Mouse (Mus musculus): ENCODE measurements around the gene Magi1. TPM values are rescaled to one million over a fixed set of nuclear protein-coding genes. Genes with fewer than 3 reads are reported as not detected.
A peak's percentile ranks its signal among the peaks of the same experiment; 100 is the strongest.

Magi1 gene
- polyA plus RNA-seq, 1 experiment from 2014 or later, result 25.3 TPM

DNA sequence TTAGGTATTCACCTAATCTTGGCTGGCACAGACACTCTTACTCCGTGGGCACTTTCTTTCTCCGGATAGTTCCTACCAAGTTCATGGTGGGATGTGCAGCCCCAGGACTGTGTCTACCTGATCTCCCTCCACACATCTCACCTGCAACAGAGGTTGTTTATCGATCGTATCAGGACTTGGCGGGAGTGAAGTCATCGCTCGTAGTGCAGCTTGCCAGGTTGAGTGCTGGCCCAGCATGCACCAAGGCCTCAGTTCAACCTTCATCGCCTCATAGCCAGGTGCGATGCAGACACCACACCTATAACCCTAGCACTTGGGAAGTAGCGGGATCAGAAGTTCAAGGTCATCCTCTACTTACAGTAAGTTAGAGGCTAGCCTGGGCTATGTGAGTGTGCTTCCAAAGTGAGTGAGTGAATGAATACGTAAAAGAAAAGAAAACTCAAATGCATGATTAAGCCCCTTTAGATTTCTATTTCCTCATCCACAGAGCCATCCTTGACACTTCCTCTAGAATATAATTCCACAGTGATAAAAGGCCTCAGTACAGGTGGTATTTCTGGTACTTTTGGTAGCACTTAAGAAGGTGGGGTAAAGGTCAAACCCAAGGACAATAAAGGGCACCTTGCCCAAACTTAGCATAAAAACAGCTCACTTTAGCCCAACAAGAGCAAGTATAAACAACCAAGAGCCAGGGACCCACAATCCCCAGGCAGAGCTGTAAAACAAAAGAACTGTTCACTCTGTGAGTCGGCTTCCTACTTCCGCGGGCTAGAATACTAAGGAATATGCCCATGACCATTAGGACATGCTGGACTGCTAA is 103.2 kb downstream of the Magi1 start:
- no peak overlapping the region for H3K4me2 ChIP-seq (replicated peaks)
- ATAC-seq (ENCODE audit: low FRiP score), result no peak
- DNase-seq (ENCODE audit: low spot score), result no peak

DNA sequence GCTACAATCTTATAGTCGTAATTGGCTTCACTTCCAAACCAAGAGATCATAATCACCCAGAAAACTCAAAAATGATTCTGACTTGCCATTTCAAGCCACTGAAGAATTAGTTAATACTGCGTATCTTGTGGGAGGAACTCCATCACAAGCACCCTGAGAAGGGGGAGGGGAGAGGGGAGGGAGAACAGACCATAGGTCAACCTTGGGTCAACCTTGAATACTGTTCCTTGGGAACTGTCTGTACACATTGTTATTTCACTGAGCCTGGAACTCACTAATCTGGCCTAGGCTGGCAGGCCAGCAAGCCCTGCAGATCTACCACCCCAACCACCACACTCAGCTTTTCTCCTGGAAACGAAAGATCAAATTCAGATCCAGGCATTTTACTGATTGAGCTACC is 106.2 kb downstream of the Magi1 start:
- no peak overlapping the region for H3K27ac ChIP-seq
- no peak for DNase-seq (ENCODE audit: low spot score)
- H3K4me1 ChIP-seq (replicated peaks; ENCODE audit: control insufficient read depth, insufficient read depth, low read length), result 0 out of 2 replicates have a peak, but pooled peaks cover 13% of the 10 kb centered on the region
- WGBS, result 62% methylated on average over 3 of the region's 3 CpGs
- H3K9ac ChIP-seq, result no peak overlapping the region
- no peak for ATAC-seq (ENCODE audit: low FRiP score)
- H3K9me3 ChIP-seq (ENCODE audit: control insufficient read depth, low read length), result no peaks in the 10 kb centered on the region
- no peak overlapping the region for H3K4me2 ChIP-seq (replicated peaks)
- no peaks in the 10 kb centered on the region for H3K27me3 ChIP-seq (ENCODE audit: control insufficient read depth, insufficient read depth, low read length)
- H3K36me3 ChIP-seq (replicated peaks; ENCODE audit: control insufficient read depth, insufficient read depth), result no peaks in the 10 kb centered on the region
- no peak overlapping the region for H3K4me3 ChIP-seq (replicated peaks; ENCODE audit: low read length)

More for the DNA sequence above, 103.2 kb downstream of the Magi1 start:
- Histone ChIP-seq H3K27me3 (ENCODE audit: control insufficient read depth, insufficient read depth, low read length) (no peaks in the 10 kb centered on the region), H3K4me3 (replicated peaks; ENCODE audit: low read length) (no peak overlapping the region), H3K9me3 (ENCODE audit: control insufficient read depth, low read length) (no peaks in the 10 kb centered on the region), H3K4me1 (replicated peaks; ENCODE audit: control insufficient read depth, insufficient read depth, low read length) (peaks cover 24% of the 10 kb centered on the region), H3K27ac (no peak overlapping the region), H3K9ac (no peak overlapping the region), H3K36me3 (replicated peaks; ENCODE audit: control insufficient read depth, insufficient read depth) (no peaks in the 10 kb centered on the region)
- WGBS, result 87% methylated on average over 14 of the region's 14 CpGs

DNA sequence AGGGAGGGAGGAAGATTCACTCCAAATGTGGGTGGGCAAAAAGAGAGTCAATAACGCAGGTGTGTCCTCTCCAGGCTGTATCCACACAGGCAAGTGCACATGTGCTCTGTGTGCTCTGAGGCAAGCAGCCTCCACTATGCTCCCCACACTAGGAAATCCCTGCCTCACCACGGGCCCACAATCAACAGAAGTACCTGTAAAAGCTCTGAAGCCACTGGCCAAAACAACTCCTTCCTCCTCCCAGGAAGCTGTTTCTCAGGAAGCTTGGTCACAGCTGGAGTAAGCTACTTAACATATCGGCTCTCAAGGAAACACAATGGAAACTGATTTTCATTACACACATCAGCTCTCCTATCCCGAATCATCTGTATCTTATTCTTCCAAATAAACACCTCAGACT is 107.0 kb downstream of the Magi1 start:
- Histone ChIP-seq H3K9me3 (ENCODE audit: control insufficient read depth, low read length) (no peaks in the 10 kb centered on the region), H3K4me2 (replicated peaks) (no peak overlapping the region), H3K36me3 (replicated peaks; ENCODE audit: control insufficient read depth, insufficient read depth) (no peaks in the 10 kb centered on the region), H3K27me3 (ENCODE audit: control insufficient read depth, insufficient read depth, low read length) (no peaks in the 10 kb centered on the region), H3K4me1 (replicated peaks; ENCODE audit: control insufficient read depth, insufficient read depth, low read length) (0 out of 2 replicates have a peak, but pooled peaks cover 5% of the 10 kb centered on the region), H3K9ac (no peak overlapping the region), H3K4me3 (replicated peaks; ENCODE audit: low read length) (no peak overlapping the region), H3K27ac (no peak overlapping the region)
- no peak for DNase-seq (ENCODE audit: low spot score)
- WGBS, result 17% methylated on average over 4 of the region's 4 CpGs
- no peak for ATAC-seq (ENCODE audit: low FRiP score)

DNA sequence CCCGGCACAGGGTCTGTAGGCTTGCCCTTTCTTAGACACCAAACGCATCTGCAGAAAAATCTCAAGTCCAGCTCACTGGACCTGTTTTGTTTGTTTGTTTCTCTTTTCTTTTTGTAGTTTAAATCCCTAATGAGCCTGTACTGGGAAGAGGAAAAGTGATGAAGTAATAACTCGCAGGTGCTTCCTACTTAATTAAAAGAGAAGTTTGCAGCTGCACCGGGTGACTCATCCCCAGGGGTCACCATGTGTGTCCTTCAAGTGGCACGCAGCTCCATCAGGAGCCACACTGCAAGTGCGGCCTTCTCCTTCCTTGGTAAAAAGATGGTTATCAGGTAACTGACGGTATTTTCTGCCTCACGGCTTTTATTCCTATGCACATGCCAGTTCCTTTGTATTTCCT is 112.5 kb downstream of the Magi1 start:
- no peak overlapping the region for H3K4me2 ChIP-seq (replicated peaks)
- H3K9me3 ChIP-seq (ENCODE audit: control insufficient read depth, low read length), result no peaks in the 10 kb centered on the region
- H3K9ac ChIP-seq, result no peak overlapping the region
- H3K36me3 ChIP-seq (replicated peaks; ENCODE audit: control insufficient read depth, insufficient read depth), result no peaks in the 10 kb centered on the region
- WGBS, result 79% methylated on average over 8 of the region's 8 CpGs
- ATAC-seq (ENCODE audit: low FRiP score) (no peak), DNase-seq (ENCODE audit: low spot score) (no peak)
- H3K4me3 ChIP-seq (replicated peaks; ENCODE audit: low read length), result no peak overlapping the region
- no peak overlapping the region for H3K27ac ChIP-seq
- H3K27me3 ChIP-seq (ENCODE audit: control insufficient read depth, insufficient read depth, low read length), result no peaks in the 10 kb centered on the region
- 0 out of 2 replicates have a peak, but pooled peaks cover 2% of the 10 kb centered on the region for H3K4me1 ChIP-seq (replicated peaks; ENCODE audit: control insufficient read depth, insufficient read depth, low read length)

DNA sequence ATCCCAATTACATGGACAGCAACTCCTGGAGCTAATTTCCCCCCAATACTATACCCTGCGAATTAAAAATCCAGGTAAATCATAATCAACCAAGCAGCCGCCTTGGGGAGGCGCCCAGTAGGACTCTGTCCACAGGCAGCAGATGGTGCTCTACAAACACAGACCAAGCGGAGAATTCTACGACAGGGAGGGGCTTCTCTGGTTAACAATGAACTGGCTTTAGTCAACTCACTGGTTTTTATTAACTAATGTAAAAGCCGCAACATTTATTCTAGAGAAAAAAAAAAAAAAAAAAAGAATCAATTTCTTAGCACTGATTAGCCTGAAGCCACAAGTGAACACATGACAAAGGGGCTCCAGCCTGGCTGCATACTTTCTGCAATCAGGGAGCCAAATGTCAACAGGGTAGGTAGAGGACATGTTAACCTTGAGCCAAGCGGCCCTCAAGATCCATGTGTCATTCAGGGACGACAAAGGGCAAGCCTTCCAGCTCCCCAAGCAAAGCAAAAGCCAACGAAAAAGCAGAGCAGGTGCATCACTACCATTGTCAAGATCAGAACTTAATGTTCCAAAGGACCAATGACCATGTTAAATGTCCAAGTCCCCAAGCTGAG is 114.0 kb downstream of the Magi1 start:
- Histone ChIP-seq H3K4me3 (replicated peaks; ENCODE audit: low read length) (no peak overlapping the region), H3K4me2 (replicated peaks) (no peak overlapping the region), H3K9ac (no peak overlapping the region), H3K27ac (no peak overlapping the region), H3K27me3 (ENCODE audit: control insufficient read depth, insufficient read depth, low read length) (no peaks in the 10 kb centered on the region), H3K36me3 (replicated peaks; ENCODE audit: control insufficient read depth, insufficient read depth) (no peaks in the 10 kb centered on the region), H3K9me3 (ENCODE audit: control insufficient read depth, low read length) (no peaks in the 10 kb centered on the region), H3K4me1 (replicated peaks; ENCODE audit: control insufficient read depth, insufficient read depth, low read length) (peaks cover 3% of the 10 kb centered on the region; the same call in 1 of the 2 replicates)
- DNase-seq (ENCODE audit: low spot score) (no peak), ATAC-seq (ENCODE audit: low FRiP score) (no peak)
- 87% methylated on average over 9 of the region's 9 CpGs for WGBS

DNA sequence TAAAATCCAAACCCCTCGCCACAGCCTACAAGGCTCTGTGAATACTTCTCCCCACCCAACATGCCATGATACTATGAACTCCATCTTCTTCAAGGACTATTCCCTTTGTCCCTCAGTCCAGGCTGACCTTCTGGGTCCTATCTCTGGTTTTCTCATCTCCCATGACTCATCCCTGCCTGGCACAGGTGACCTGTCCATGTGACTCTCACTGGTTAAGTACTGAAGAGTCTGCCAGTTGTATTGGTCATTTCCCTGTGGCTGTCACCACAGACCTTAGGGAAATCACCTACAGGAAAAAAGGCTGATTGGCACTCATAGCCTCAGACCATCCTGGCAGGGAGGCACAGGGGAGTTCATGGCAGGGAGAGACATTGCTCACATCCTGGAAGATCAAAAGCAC is 117.8 kb downstream of the Magi1 start:
- H3K9me3 ChIP-seq (ENCODE audit: control insufficient read depth, low read length), result no peaks in the 10 kb centered on the region
- H3K9ac ChIP-seq, result no peak overlapping the region
- peaks cover 21% of the 10 kb centered on the region; the same call in 1 of the 2 replicates for H3K4me1 ChIP-seq (replicated peaks; ENCODE audit: control insufficient read depth, insufficient read depth, low read length)
- 92% methylated on average over 1 of the region's 1 CpGs for WGBS
- H3K27ac ChIP-seq, result no peak overlapping the region
- no peak overlapping the region for H3K4me2 ChIP-seq (replicated peaks)
- ATAC-seq (ENCODE audit: low FRiP score) (no peak), DNase-seq (ENCODE audit: low spot score) (no peak)
- no peaks in the 10 kb centered on the region for H3K36me3 ChIP-seq (replicated peaks; ENCODE audit: control insufficient read depth, insufficient read depth)
- H3K4me3 ChIP-seq (replicated peaks; ENCODE audit: low read length), result no peak overlapping the region
- no peaks in the 10 kb centered on the region for H3K27me3 ChIP-seq (ENCODE audit: control insufficient read depth, insufficient read depth, low read length)

DNA sequence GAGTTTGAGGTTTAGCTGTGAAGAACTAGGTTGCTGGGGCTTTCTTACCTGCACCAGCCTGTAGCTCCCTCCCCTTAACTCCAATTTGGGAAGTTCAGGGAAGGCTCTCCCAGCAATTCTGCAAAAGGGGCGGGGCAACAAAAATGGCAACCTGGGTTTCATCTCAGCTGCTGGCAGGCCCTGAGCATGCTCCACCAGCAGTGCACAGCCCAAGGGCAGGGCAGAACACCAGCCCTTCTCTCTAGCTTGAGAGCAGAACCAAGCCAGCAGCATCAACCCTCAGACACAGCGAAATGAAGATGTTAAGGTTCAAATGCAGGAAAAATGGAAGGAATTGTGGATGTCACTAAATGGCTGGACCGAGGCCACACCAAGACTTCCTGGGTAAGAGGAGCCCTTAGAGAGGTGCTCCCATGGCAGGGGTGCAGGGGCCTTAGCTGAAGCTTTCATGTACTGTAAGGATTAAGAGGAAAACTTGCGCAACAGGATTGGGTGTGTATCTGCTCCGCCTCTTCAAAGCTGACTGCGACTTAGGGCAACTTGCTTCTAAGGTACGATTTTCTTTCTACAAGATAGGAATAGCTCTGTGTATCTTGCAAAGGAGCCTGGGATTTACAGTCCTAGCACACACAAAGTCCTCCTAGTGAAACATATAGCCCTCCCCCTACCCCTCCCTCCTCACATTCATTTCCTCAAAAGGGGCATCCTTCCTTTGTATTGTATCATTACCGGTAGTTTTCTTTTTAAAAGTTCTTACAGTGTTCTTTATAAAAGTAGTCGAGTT is 118.8 kb downstream of the Magi1 start:
- Histone ChIP-seq H3K4me3 (replicated peaks; ENCODE audit: low read length) (no peak overlapping the region), H3K36me3 (replicated peaks; ENCODE audit: control insufficient read depth, insufficient read depth) (no peaks in the 10 kb centered on the region), H3K9ac (no peak overlapping the region), H3K27me3 (ENCODE audit: control insufficient read depth, insufficient read depth, low read length) (no peaks in the 10 kb centered on the region), H3K9me3 (ENCODE audit: control insufficient read depth, low read length) (no peaks in the 10 kb centered on the region), H3K4me2 (replicated peaks) (no peak overlapping the region), H3K27ac (no peak overlapping the region), H3K4me1 (replicated peaks; ENCODE audit: control insufficient read depth, insufficient read depth, low read length) (peaks cover 21% of the 10 kb centered on the region; the same call in 1 of the 2 replicates)
- no peak for ATAC-seq (ENCODE audit: low FRiP score)
- WGBS, result 86% methylated on average over 9 of the region's 9 CpGs
- DNase-seq (ENCODE audit: low spot score), result no peak

DNA sequence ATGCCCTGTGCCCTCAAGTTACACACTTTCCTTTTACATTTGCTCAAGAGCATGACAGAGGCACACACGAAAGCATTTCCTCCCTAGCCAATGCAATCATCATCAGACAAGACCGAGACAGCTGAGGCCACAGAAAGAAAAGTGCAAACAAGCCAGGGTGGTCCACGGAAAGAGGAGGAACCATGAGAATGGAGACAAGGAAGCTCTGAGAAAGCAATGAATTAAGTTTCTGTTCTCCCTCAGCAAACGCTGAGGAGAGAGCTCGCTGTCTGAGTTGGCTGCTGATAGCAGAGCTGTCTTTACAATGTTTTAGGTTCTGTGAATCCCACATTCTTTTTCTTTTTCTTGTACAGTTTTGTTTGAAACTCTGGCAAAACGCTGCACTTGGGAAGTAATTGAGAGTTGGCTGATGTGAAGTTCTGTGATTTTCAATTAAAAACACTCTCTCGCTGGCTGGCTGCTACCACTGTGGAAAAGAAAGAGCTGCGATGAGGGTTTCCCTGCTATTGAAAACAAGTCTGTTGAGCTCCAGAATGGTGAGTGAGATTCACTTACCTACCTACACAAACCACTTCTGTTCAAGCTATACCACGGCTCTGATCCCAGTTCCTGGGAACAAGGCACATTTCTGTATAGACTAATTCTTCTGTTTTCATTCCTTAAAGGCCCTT is 120.3 kb downstream of the Magi1 start:
- peak overlapping the region; percentile 40; the same call in 1 of the 2 replicates for H3K27ac ChIP-seq
- ATAC-seq (ENCODE audit: low FRiP score) (no peak), DNase-seq (ENCODE audit: low spot score) (no peak)
- no peaks in the 10 kb centered on the region for H3K36me3 ChIP-seq (replicated peaks; ENCODE audit: control insufficient read depth, insufficient read depth)
- H3K9ac ChIP-seq, result no peak overlapping the region
- H3K4me2 ChIP-seq (replicated peaks), result peak overlapping the region; percentile 27
- H3K4me3 ChIP-seq (replicated peaks; ENCODE audit: low read length), result no peak overlapping the region
- no peaks in the 10 kb centered on the region for H3K27me3 ChIP-seq (ENCODE audit: control insufficient read depth, insufficient read depth, low read length)
- peaks cover 21% of the 10 kb centered on the region; the same call in 1 of the 2 replicates for H3K4me1 ChIP-seq (replicated peaks; ENCODE audit: control insufficient read depth, insufficient read depth, low read length)
- 28% methylated on average over 9 of the region's 9 CpGs for WGBS
- H3K9me3 ChIP-seq (ENCODE audit: control insufficient read depth, low read length), result no peaks in the 10 kb centered on the region
